8 mouse cellular contexts compared by ENCODE assay signal in genomic region chr17:57060231-57060801, GRCm38 (mm10). TPM values are rescaled to one million over a fixed set of nuclear protein-coding genes. Genes with fewer than 3 reads are reported as not detected.
DNase-seq lines count a peak whose midpoint lies in the region; ATAC-seq lines count a peak whose summit lies in the region.

No protein-coding gene starts in this region.

- no peaks in the 10 kb centered on the region for H3K4me1 ChIP-seq in brown adipose tissue, adult 24 weeks (ENCODE audit: control insufficient read depth, insufficient read depth, insufficient read length, low read length)
- H3K4me1 ChIP-seq in heart, embryonic 13.5 days = peaks cover 33% of the 10 kb centered on the region
- peaks cover 43% of the 10 kb centered on the region for H3K4me1 ChIP-seq in liver, embryonic 12.5 days
- H3K4me1 ChIP-seq in stomach, embryonic 15.5 days = peaks cover 17% of the 10 kb centered on the region

- WGBS in heart, embryonic 13.5 days = under 1% methylated on average over 44 of the region's 44 CpGs
- WGBS in liver, embryonic 12.5 days (ENCODE audit: insufficient replicate concordance) = under 1% methylated on average over 44 of the region's 44 CpGs
- WGBS in stomach, embryonic 15.5 days = under 1% methylated on average over 44 of the region's 44 CpGs

- no peak overlapping the region for H3K27ac ChIP-seq in brown adipose tissue, adult 24 weeks (replicated peaks; ENCODE audit: low read depth, low read length)
- H3K27ac ChIP-seq in heart, embryonic 13.5 days (replicated peaks) = peak overlapping the region; percentile 67
- peak overlapping the region; percentile 15 for H3K27ac ChIP-seq in liver, embryonic 12.5 days
- peak overlapping the region; percentile 89 for H3K27ac ChIP-seq in stomach, embryonic 15.5 days

- H3K4me2 ChIP-seq in heart, embryonic 13.5 days = peak overlapping the region; percentile 74
- H3K4me2 ChIP-seq in liver, embryonic 12.5 days = peak overlapping the region; percentile 98
- peak overlapping the region; percentile 96 for H3K4me2 ChIP-seq in stomach, embryonic 15.5 days

- peak overlapping the region; percentile 90 for H3K4me3 ChIP-seq in brown adipose tissue, adult 24 weeks (ENCODE audit: insufficient read depth, low read depth, low read length)
- peak overlapping the region; percentile 85 for H3K4me3 ChIP-seq in heart, embryonic 13.5 days
- H3K4me3 ChIP-seq in liver, embryonic 12.5 days = peak overlapping the region; percentile 69
- peak overlapping the region; percentile 71 for H3K4me3 ChIP-seq in stomach, embryonic 15.5 days (replicated peaks)

- H3K9me3 ChIP-seq in heart, embryonic 13.5 days = no peaks in the 10 kb centered on the region
- no peaks in the 10 kb centered on the region for H3K9me3 ChIP-seq in liver, embryonic 12.5 days (replicated peaks)
- no peaks in the 10 kb centered on the region for H3K9me3 ChIP-seq in stomach, embryonic 15.5 days

- peak overlapping the region; percentile 90 for H3K9ac ChIP-seq in heart, embryonic 13.5 days
- peak overlapping the region; percentile 75 for H3K9ac ChIP-seq in liver, embryonic 12.5 days
- H3K9ac ChIP-seq in stomach, embryonic 15.5 days = no peak overlapping the region

- peak; percentile 85 for ATAC-seq in heart, embryonic 13.5 days (ENCODE audit: extremely low read depth, insufficient number of reproducible peaks, low FRiP score, low TSS enrichment)
- peak; percentile 79 for ATAC-seq in liver, embryonic 12.5 days
- ATAC-seq in stomach, embryonic 15.5 days (ENCODE audit: insufficient read depth, low FRiP score, low read depth) = peak; percentile 83

- DNase-seq in CD4-positive, CD25-positive, alpha-beta regulatory T cell, adult 2 months (ENCODE audit: low read depth, low spot score) = peak; percentile 98
- peak; percentile 66 for DNase-seq in fat pad, adult 2 months (ENCODE audit: extremely low read depth, low read depth, low spot score)
- DNase-seq in kidney, postnatal 10 days = peak; percentile 95
- DNase-seq in natural killer cell, adult 2 months (ENCODE audit: low spot score in 2 of 2) = peak; percentile 97 to 98

- peaks cover 20% of the 10 kb centered on the region for H3K36me3 ChIP-seq in heart, embryonic 13.5 days
- no peaks in the 10 kb centered on the region for H3K36me3 ChIP-seq in liver, embryonic 12.5 days
- 0 out of 2 replicates have a peak, but pooled peaks cover 3% of the 10 kb centered on the region for H3K36me3 ChIP-seq in stomach, embryonic 15.5 days

- peaks cover 45% of the 10 kb centered on the region for H3K27me3 ChIP-seq in heart, embryonic 13.5 days (replicated peaks)
- H3K27me3 ChIP-seq in liver, embryonic 12.5 days (replicated peaks) = peaks cover 71% of the 10 kb centered on the region
- peaks cover 22% of the 10 kb centered on the region for H3K27me3 ChIP-seq in stomach, embryonic 15.5 days (replicated peaks)

RNA-seq across cellular contexts. Expression of gene Slc25a23, which starts 0.7 kb away (rescaled TPM):
- 107 and 161 TPM in 2 replicates for polyA plus RNA-seq in brown adipose tissue, adult 24 weeks (2012; ENCODE audit: insufficient read depth, insufficient read length, missing spikeins)
- polyA plus RNA-seq in heart, embryonic 13.5 days (2015; fragmentation: Nextera tagmentation; extraction: Ambion mirVana) = 13.2 and 14.0 TPM in 2 replicates
- polyA plus RNA-seq in liver, embryonic 12.5 days (2016; fragmentation: Nextera tagmentation; extraction: Ambion mirVana) = 3.2 and 3.5 TPM in 2 replicates
- 8.7 and 10.0 TPM in 2 replicates for polyA plus RNA-seq in stomach, embryonic 15.5 days (2015; fragmentation: Nextera tagmentation; extraction: Ambion mirVana)

RNA-seq across cellular contexts. Expression of gene Crb3, which starts 1.4 kb away (rescaled TPM):
- not detected in 2 replicates for polyA plus RNA-seq in brown adipose tissue, adult 24 weeks (2012; ENCODE audit: insufficient read depth, insufficient read length, missing spikeins)
- polyA plus RNA-seq in heart, embryonic 13.5 days (2015; fragmentation: Nextera tagmentation; extraction: Ambion mirVana) = 2.3 and 2.5 TPM in 2 replicates
- polyA plus RNA-seq in liver, embryonic 12.5 days (2016; fragmentation: Nextera tagmentation; extraction: Ambion mirVana) = 2.5 and 3.0 TPM in 2 replicates
- 50.8 and 60.8 TPM in 2 replicates for polyA plus RNA-seq in stomach, embryonic 15.5 days (2015; fragmentation: Nextera tagmentation; extraction: Ambion mirVana)

RNA-seq across cellular contexts. Expression of gene Dennd1c, which starts 18.0 kb away (rescaled TPM):
- 1.3 and 4.3 TPM in 2 replicates for polyA plus RNA-seq in brown adipose tissue, adult 24 weeks (2012; ENCODE audit: insufficient read depth, insufficient read length, missing spikeins)
- polyA plus RNA-seq in heart, embryonic 13.5 days (2015; fragmentation: Nextera tagmentation; extraction: Ambion mirVana) = 1.0 and 1.7 TPM in 2 replicates
- 1.8 and 2.2 TPM in 2 replicates for polyA plus RNA-seq in liver, embryonic 12.5 days (2016; fragmentation: Nextera tagmentation; extraction: Ambion mirVana)
- 6.3 and 8.2 TPM in 2 replicates for polyA plus RNA-seq in stomach, embryonic 15.5 days (2015; fragmentation: Nextera tagmentation; extraction: Ambion mirVana)

RNA-seq across cellular contexts. Expression of gene Slc25a41, which starts 18.9 kb away (rescaled TPM):
- polyA plus RNA-seq in brown adipose tissue, adult 24 weeks (2012; ENCODE audit: insufficient read depth, insufficient read length, missing spikeins) = not detected in 2 replicates
- polyA plus RNA-seq in heart, embryonic 13.5 days (2015; fragmentation: Nextera tagmentation; extraction: Ambion mirVana) = not detected in 2 replicates
- not detected in 2 replicates for polyA plus RNA-seq in liver, embryonic 12.5 days (2016; fragmentation: Nextera tagmentation; extraction: Ambion mirVana)
- not detected in 2 replicates for polyA plus RNA-seq in stomach, embryonic 15.5 days (2015; fragmentation: Nextera tagmentation; extraction: Ambion mirVana)

RNA-seq across cellular contexts. Expression of gene Tubb4a, which starts 27.3 kb away (rescaled TPM):
- polyA plus RNA-seq in brown adipose tissue, adult 24 weeks (2012; ENCODE audit: insufficient read depth, insufficient read length, missing spikeins) = 2.4 and 2.9 TPM in 2 replicates
- 7.9 and 9.7 TPM in 2 replicates for polyA plus RNA-seq in heart, embryonic 13.5 days (2015; fragmentation: Nextera tagmentation; extraction: Ambion mirVana)
- polyA plus RNA-seq in liver, embryonic 12.5 days (2016; fragmentation: Nextera tagmentation; extraction: Ambion mirVana) = 1.1 and 1.4 TPM in 2 replicates
- 20.3 and 23.9 TPM in 2 replicates for polyA plus RNA-seq in stomach, embryonic 15.5 days (2015; fragmentation: Nextera tagmentation; extraction: Ambion mirVana)

Comparison
In these comparisons a context has a peak if more than half of its experiments do, and no peak if none do; other contexts are left out.
1. RNA of gene Crb3, which starts 1.4 kb away (polyA plus RNA-seq): 50.8 to 60.8 TPM in stomach, embryonic 15.5 days; 2.5 to 3.0 TPM in liver, embryonic 12.5 days, 2.3 to 2.5 TPM in heart, embryonic 13.5 days and not detected in brown adipose tissue, adult 24 weeks; every median in the first group is over 10 times any median in the second.
2. Peak in every context shown above with its lines, with median percentiles within 50 percentile points of each other: DNase-seq, H3K4me3 ChIP-seq, ATAC-seq and H3K4me2 ChIP-seq.